Mouse (Mus musculus) cerebellum, adult 11-12 months (tissue): ENCODE measurements around the gene Zbtb46.

Experiments used
- DNase-seq: peaks from one replicate; pipeline ENCODE4 v3.0.0; 2022

Gene Zbtb46

GRCm38 (mm10) chr2:181356780-181357179 is 102.4 kb downstream of the Zbtb46 start:
- DNase-seq = no peak

DNA sequence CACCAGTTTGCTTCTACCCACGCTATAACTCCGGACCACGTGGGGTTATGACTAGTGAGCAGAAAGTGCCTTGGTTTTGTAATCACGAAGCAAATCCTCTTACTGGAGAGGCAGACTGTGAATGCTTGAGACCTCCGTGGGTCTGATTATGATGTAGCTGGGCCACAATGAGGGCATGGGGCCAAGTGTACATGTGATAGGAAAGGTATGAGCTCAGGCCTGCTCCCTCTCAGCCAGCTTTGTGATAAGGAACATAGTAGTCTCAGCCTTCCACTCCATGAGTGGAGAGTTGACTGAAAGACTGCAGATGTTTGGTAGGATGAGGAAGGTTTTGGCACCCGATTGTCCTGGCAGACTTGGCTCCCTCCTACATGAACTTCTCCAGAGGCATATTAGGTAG is 116.5 kb downstream of the Zbtb46 start:
- no peak for DNase-seq

DNA sequence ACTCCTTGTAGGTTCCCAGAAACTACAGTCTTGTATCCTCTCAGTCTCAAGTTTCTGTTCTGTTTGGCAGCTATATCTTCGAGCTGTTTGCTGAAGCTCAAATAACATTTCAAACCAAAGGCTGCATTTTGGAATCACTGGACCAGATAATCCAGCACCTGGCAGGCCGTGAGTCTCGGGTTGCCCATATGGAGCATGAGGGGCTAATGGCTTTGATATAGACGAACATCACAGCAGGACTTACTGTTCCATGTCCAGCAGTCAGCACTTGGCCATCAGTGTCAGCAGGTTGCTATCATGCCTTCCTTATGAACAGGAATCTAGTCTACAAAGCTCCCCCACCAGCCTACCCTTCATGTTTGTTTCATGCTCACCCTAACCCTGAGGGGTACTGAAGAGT is 118.8 kb downstream of the Zbtb46 start:
- peak; percentile 68 for DNase-seq
